ENCODE assay signal across 15 mouse cellular contexts in the genomic region with DNA sequence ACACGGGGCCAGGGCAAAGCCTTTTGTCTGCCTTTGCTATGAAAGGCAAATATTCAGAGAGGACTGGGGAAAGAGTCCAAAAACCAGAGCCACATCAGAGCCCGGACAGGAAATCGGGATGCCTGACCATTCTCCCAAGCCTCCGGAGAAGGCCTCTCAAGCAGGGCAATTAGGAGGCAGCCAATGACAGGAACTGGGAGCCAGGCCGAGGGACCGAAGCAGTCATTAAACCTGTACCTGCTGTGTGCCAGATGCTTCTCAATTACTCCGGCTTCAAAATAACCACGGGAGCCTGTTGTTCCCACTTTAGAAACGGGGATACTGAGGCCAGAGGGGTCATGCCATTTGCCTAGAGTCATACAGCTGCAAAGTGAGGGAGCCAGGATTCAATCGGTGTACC. TPM values are rescaled to one million over a fixed set of nuclear protein-coding genes. Genes with fewer than 3 reads are reported as not detected.
DNase-seq lines count a peak whose midpoint lies in the region; ATAC-seq and TF ChIP-seq lines count a peak whose summit lies in the region.
"Had no signal": no experiment of that assay in that cellular context is flagged by ENCODE, and none has a peak within 500 bp of the region (broad histone marks: within the 10 kb centered on the region; RNA-seq: fewer than 3 reads in every experiment).

No protein-coding gene starts in this region.

- peak; percentile 56; the same call in 1 of the 2 replicates for ATAC-seq in frontal cortex, adult (ENCODE audit: low TSS enrichment)
- no peak for ATAC-seq in midbrain, embryonic 15.5 days (replicated peaks)
- ATAC-seq in forebrain, embryonic 14.5 days, result 0 out of 2 replicates have a peak, but pooled peaks have one; percentile 16
- ATAC-seq: inflammation-experienced regulatory T-cells, adult 6 months; liver, embryonic 12.5 days had no signal

- no peak overlapping the region for H3K4me2 ChIP-seq in midbrain, embryonic 15.5 days
- H3K4me2 ChIP-seq in forebrain, embryonic 14.5 days (ENCODE audit: low read length), result no peak overlapping the region
- H3K4me2 ChIP-seq: liver, embryonic 12.5 days had no signal

- peaks cover 22% of the 10 kb centered on the region for H3K4me1 ChIP-seq in midbrain, embryonic 10.5 days
- H3K4me1 ChIP-seq in midbrain, embryonic 15.5 days, result peaks cover 14% of the 10 kb centered on the region
- H3K4me1 ChIP-seq in forebrain, embryonic 14.5 days (ENCODE audit: control insufficient read depth, insufficient read depth, low read length), result peaks cover 19% of the 10 kb centered on the region
- no peaks in the 10 kb centered on the region for H3K4me1 ChIP-seq in lung, adult 2 months (ENCODE audit: control insufficient read depth, insufficient read depth, low read length)
- H3K4me1 ChIP-seq: heart, embryonic 10.5 days; liver, embryonic 12.5 days had no signal

- H3K9me3 ChIP-seq in midbrain, embryonic 10.5 days (replicated peaks), result no peaks in the 10 kb centered on the region
- H3K9me3 ChIP-seq in midbrain, embryonic 15.5 days, result no peaks in the 10 kb centered on the region
- no peaks in the 10 kb centered on the region for H3K9me3 ChIP-seq in forebrain, embryonic 14.5 days (replicated peaks; ENCODE audit: control insufficient read depth, low read length)
- H3K9me3 ChIP-seq: heart, embryonic 10.5 days; liver, embryonic 12.5 days had no signal

- H3K36me3 ChIP-seq in midbrain, embryonic 10.5 days, result no peaks in the 10 kb centered on the region
- H3K36me3 ChIP-seq in midbrain, embryonic 15.5 days (replicated peaks), result no peaks in the 10 kb centered on the region
- no peaks in the 10 kb centered on the region for H3K36me3 ChIP-seq in forebrain, embryonic 14.5 days (ENCODE audit: control insufficient read depth, insufficient read depth, low read length)
- H3K36me3 ChIP-seq: heart, embryonic 10.5 days; liver, embryonic 12.5 days had no signal

- TF ChIP-seq CTCF in lung, adult 2 months (IDR thresholded peaks at IDR 0.05; ENCODE audit: insufficient read depth, low read length), result no peak

- no peak overlapping the region for H3K9ac ChIP-seq in midbrain, embryonic 15.5 days
- H3K9ac ChIP-seq in forebrain, embryonic 14.5 days (ENCODE audit: low read length), result no peak overlapping the region
- H3K9ac ChIP-seq: liver, embryonic 12.5 days had no signal

- 0 out of 2 replicates have a peak overlapping the region, but pooled peaks have one; percentile 2 for H3K27ac ChIP-seq in midbrain, embryonic 10.5 days (replicated peaks)
- H3K27ac ChIP-seq in midbrain, embryonic 15.5 days, result no peak overlapping the region
- no peak overlapping the region for H3K27ac ChIP-seq in forebrain, embryonic 14.5 days (ENCODE audit: low read depth, low read length)
- H3K27ac ChIP-seq: heart, embryonic 10.5 days; liver, embryonic 12.5 days had no signal

- peaks cover 59% of the 10 kb centered on the region for H3K27me3 ChIP-seq in midbrain, embryonic 10.5 days (ENCODE audit: low read depth, poor library complexity, severe bottlenecking)
- H3K27me3 ChIP-seq in midbrain, embryonic 15.5 days (replicated peaks), result no peaks in the 10 kb centered on the region
- H3K27me3 ChIP-seq in forebrain, embryonic 14.5 days (replicated peaks; ENCODE audit: control insufficient read depth, insufficient read depth, low read length), result no peaks in the 10 kb centered on the region
- H3K27me3 ChIP-seq: liver, embryonic 12.5 days had no signal

- DNase-seq in frontal cortex, postnatal 25 days (ENCODE audit: low spot score in 2 of 2), result no peak
- DNase-seq in midbrain, embryonic 10.5 days (ENCODE audit: low spot score), result no peak
- DNase-seq in forebrain, embryonic 14.5 days (ENCODE audit: low spot score), result peak; percentile 64
- DNase-seq in retina, postnatal 1 day, result peak; percentile 15
- no peak for DNase-seq in lung, adult 2 months
- DNase-seq: cerebellum, adult 11-12 months; gastrocnemius, postnatal 10 days; heart, postnatal 14 days had no signal

- no peak overlapping the region for H3K4me3 ChIP-seq in midbrain, embryonic 10.5 days
- H3K4me3 ChIP-seq in midbrain, embryonic 15.5 days, result no peak overlapping the region
- H3K4me3 ChIP-seq in forebrain, embryonic 14.5 days (ENCODE audit: low read depth, low read length), result no peak overlapping the region
- no peak overlapping the region for H3K4me3 ChIP-seq in lung, adult 2 months (replicated peaks; ENCODE audit: extremely low read depth, low read depth, low read length)
- H3K4me3 ChIP-seq: heart, embryonic 10.5 days; liver, embryonic 12.5 days had no signal

- WGBS in midbrain, embryonic 10.5 days, result 69% methylated on average over 10 of the region's 10 CpGs
- 53% methylated on average over 10 of the region's 10 CpGs for WGBS in midbrain, embryonic 15.5 days
- 15% methylated on average over 10 of the region's 10 CpGs for WGBS in forebrain, embryonic 14.5 days
- 80% methylated on average over 10 of the region's 10 CpGs for WGBS in lung, adult 2 months

- TF ChIP-seq POLR2A in lung, adult 2 months (IDR thresholded peaks at IDR 0.05; ENCODE audit: borderline replicate concordance, extremely low read depth, low read depth, low read length), result no peak

RNA-seq across cellular contexts. Expression of a gene that starts 42.6 kb away (rescaled TPM):
- polyA plus RNA-seq in midbrain, embryonic 10.5 days (2016; fragmentation: Nextera tagmentation; extraction: Ambion mirVana), result 0.33 and 0.52 TPM in 2 replicates
- polyA plus RNA-seq in midbrain, embryonic 15.5 days (2015; fragmentation: Nextera tagmentation; extraction: Ambion mirVana), result 5.1 and 6.4 TPM in 2 replicates
- polyA plus RNA-seq in forebrain, embryonic 14.5 days (2014; fragmentation: Nextera tagmentation; extraction: Ambion mirVana), result 1.4 and 1.6 TPM in 2 replicates
- 0.06 TPM in 1 of 2 replicates, not detected in the other for polyA plus RNA-seq in lung, adult 2 months (2012; rRNA removed)
- polyA plus RNA-seq: C2C12; lung, embryonic 16.5 days had no signal

Comparison
In these comparisons a context has a peak if more than half of its experiments do, and no peak if none do; other contexts are left out.
1. DNase-seq: peak in forebrain, embryonic 14.5 days (single experiment) and retina, postnatal 1 day (single experiment); none in frontal cortex, postnatal 25 days (0 of 2), midbrain, embryonic 10.5 days (single experiment) and lung, adult 2 months (single experiment).